Mouse (Mus musculus) ovary, postnatal 14 days (tissue): ENCODE measurements around the gene Lama4.

Experiments used
- DNase-seq: peaks from one replicate; pipeline ENCODE4 v3.0.0; 2022; ENCODE audit warnings: low spot score

Lama4 gene

DNA sequence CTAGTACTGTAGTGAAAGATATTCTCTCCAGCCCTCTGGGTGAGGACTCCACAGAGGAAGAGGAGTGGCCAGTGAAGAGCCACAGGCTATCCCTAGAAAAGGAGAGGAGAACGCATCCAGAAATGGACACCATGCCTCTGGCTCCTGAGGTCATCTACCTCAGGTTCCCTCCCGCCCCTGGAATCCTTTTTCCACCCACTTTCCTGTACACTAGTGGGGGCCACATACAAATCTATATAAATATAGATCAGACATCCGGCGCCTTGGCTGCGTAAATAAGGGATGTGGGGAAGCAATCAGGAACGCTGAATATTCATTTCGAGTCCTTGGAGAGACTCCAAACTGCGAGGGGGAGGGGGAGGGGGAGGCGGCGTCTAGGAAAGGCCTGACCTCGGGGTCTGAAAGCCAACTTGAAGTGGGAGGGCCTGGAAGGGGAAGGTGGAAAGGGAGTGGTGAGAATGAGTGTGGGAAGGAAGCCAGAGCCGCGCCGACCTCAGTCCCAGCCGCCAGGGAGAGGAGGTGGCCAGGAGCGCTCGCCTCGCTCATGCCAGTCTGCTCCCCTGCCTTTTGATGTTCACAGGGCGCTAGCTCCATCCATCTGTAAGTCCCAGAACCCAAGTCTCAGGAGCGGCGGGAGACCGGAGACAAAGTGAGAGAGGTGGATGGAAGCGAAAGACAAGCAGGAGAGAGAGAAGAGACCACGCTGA, at the start of gene Lama4:
Lama4 (plus strand) TSS at position 441 of the 707 bp plus-strand sequence.
- DNase-seq: peak; percentile 62

DNA sequence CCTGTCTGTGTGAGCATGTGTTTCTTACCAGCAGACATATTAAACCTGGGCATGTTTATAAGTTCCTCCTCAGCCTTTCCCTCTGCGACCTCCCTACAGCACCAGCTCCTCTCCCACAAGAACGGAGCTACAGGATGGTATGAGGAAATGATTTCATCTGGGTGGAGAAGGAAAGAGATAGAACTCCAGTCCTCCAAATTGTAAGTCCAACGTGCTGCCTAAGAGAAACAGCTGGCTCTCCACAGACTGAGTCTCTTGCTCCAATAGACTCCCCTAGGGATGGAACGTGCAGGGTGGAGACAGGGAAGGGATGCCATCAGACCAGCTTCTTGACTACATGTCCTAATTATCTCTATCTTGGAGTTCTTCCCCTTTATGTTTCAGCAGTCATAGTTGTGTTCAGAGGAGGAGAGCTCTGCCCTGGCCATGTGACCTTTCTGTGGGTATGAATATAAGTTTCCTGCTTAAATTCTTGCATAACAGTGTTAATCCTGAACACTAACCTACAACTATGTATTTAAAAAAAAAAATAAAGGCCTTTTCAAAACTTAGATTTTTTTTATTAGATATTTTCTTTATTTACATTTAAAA, 49.2 kb upstream of the Lama4 start:
- no peak for DNase-seq

DNA sequence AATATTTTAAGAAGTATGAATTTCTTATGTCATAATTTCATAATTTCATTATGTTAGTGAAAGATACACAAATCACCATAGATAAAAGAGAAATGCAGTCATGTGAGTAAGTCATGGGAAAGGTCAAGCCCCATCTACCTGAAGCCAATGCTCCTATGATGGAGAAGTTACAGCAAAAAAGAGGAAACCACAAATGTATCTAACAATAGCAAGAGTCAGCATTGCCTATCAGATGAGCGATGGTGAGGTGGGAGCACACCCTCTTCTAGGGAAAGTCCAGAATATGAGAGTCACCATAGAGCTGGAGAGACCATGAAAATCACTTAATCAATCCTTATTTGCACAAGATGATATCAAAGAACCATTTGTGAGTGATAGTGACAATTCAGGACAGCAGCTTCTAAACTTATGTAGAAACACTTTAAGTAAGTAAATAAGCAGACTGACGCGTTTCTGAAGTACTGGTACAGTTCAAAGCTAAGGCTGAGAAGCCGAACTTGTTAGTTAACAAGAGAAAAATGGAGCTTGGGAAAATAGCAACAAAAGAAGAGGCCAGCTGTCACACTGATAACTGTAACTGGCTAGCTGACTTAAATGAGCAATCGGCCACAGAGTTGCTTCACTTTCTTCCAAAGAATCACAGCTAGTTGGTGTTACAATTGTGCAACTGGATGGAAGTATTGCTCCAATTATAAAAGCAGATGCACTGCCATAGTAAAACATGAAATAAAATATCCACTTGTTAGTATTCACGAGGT, 36.2 kb upstream of the Lama4 start:
- no peak for DNase-seq

DNA sequence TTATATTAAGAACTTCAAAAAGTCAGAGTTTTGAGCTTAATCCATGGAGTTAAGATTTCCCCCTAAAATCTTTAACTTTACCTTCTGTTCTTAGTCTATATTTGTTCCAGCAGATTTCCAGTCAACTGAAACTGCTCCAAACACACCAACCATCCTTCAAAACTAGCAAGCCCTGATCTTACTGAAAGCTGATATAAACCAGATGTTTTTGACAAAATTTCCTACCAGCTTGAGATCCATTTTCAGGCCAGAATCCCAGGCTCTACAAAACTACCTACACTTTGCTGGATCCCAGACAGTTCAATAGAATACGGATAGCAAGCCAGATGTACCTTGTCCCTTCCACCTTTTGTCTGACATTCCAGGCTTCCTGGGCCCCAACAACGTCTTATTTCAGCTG, 20.6 kb upstream of the Lama4 start:
- no peak for DNase-seq

DNA sequence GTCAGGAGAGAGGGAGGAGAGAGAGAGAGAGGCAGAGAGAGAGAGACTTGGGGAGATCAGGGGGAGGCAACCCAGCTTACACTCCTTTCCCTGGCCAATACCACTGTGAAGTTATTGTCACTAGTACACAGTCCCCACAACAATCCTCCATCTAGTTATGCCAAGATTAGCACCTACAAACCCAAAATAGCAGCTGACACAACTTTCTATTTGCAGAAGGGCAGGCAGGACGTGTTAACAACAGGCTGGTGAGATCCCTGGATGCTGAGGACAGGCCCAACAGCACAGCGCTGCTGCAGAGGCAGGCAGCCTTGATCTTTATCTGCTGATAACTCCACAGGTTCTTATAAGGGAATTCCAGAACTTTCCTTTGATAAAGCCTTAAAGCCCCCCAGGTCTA, 3.4 kb upstream of the Lama4 start:
- DNase-seq: no peak

DNA sequence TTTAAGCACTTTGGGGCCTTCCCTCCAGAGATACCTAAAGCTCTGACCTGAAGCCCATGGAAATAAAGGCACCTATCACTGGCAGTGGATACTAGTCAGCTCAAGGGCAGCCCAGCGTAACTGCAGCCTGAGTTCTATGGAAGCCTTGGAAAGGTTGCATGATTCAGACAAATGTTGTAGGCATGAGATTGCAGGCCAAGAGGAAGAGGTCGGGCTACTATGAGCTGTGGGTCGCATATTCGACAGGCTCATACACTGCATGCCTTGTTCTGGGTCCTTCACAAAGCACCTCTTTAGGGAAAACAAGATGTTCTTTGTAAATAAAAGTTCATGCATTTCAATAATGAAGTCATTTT, 618 bp upstream of the Lama4 start:
- no peak for DNase-seq

DNA sequence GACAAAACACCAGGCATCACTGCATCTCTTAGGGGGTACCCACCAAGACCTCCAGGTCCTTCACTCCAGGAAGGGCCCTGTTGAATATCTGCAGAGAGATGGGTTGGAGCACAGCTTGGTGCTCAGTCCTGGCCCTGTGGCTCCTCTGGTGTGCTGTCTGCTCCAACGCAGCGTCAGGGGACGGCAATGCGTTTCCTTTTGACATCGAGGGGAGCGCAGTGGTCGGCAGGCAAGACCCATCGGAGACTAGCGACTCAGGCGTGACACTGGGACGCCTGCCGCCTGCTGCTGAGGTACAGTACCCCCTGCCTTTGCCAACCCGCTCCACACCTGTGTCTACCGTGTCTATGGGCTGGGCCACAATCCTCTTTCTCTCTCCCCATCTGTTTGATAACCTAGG, 542 bp downstream of the Lama4 start:
- DNase-seq: no peak

DNA sequence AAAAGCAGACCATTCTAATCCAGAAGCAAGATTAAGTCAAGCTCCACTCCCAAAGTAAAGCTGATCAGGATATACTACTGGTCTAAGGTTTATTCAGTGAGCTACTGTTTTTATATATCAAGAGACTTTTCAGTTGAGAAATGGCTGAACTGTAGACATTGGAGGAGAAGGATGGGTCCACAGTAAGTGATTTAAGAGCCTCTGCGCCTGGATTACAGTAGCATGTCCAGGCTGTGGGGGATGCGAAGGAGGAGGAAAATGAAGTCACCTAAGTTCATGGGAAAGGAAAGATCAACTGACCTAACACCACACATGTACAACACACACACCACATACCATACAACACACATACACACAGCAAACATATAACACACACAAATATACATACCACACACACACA, 1.3 kb downstream of the Lama4 start:
- DNase-seq: no peak

DNA sequence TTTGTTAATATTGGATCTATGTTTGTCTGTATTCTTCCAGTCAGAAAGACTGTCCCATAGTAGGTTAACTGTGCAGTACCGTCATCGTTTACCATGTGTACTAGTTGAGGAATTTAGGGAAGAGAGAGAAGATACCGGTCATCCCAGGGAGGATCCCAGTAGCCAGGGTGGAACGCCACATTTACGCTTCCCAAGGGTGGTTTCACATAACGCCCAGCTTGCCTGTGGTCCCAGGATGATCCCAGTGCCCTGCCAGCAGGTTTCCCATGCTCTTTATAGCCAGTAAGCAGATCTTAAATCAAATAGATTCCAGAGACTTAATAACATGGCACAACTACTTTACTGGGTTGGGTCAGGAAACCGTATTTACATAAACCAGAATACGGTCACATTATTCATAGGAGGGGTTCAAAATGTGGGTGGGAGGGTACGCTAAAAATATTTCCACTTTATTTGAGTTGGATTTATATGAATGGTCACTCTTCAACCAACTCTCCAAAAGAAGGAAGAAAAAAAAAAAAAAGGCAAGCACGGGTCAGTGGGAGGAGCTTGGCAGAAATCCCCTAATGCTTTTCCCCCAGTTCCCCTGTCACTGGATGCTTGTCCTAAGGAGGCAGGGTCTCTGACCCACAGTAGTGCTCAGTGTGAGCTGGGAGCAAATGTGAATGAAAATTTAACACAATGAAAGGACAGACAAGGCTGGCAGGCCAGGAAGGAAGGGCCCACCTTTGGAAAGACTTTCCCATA, 3.2 kb downstream of the Lama4 start:
- DNase-seq: no peak

DNA sequence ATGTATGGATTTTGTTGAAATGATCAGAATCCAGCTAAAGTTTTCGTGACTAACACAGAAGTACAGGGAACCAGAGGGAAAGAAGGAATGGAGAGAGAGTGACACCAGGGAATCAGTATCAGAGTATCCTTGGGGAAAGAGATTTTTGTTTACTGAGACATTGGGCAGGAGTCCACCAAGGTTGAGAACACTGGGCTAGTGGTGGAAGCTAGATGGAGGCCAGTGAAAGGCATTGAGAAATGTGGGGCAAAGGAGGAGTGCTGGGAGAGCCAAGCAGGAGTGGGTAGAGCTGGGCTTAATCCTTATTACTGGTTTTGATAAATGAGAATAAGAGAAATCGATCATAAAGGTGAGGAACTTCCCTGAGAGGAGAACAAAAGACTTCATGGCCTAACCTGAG, 4.2 kb downstream of the Lama4 start:
- no peak for DNase-seq

DNA sequence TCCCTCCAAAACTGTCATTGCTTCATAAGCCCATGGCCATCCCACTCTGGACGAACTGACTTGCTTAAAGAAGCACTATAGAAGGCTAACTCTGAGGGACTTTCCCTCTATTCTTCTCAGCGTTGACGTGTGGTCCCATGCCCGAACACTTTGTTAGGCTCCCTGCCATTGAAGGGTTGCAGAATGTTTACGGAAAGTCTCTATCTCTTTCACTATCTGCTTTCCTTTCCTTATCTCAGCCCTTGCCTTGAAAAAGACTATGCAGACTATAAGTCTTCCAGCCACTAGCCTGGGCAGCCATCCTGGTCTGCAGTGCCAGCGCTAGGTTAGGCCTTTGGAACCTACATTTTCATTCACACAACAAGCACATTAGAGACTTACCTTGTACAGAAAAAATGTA, 4.7 kb downstream of the Lama4 start:
- no peak for DNase-seq

DNA sequence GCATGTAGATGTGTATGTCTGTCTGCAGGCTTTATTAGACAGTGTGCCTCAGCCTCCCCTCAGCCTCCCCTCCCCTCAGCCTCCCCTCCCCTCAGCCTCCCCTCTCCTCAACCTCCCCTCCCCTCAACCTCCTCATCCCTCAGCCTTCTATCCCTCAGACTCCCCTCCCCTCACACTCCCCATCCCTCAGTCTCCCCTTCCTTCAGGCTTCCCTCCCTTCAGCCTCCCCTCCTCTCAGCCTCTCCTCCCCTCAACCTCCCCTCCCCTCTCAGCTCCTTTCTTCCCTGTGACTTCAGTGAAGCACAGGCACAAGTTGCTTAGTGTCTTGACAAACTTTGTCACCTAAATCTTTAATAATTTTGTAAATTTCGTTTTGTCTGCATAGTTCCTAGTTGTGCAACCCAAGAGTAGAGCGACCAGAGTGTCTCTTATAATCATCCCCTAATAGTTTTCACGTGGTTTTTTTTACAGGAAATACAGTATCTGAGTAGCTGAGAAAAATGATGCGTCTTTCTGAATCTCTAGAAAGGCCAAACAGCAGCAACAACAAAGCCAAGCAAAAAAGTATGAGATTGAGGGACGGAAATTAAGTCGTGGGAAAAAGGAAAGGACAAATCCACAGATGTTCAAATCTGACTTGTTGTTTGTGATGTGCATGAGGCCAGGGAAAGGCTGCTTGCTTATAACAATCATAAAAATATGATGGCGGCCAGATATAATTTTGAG, 7.1 kb downstream of the Lama4 start:
- no peak for DNase-seq

DNA sequence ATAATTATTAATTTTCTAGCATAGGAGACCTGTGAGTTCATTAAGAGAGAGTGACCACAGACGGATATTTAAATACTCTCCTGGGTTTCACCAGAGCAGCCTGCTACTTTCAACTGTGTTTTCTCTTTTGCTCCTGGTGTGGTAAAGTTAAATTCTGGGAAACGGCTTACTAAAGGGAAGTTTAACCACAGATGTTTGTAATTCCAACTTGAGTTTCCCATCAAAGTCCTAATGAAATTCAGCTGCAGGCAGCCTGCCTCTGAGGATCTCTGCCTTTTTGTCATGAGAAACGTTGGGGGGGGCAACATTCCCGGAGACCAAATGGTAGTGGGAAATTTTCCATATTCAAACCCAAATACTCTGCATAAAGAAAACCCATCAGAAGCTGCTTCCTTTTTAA, 7.7 kb downstream of the Lama4 start:
- DNase-seq: no peak

DNA sequence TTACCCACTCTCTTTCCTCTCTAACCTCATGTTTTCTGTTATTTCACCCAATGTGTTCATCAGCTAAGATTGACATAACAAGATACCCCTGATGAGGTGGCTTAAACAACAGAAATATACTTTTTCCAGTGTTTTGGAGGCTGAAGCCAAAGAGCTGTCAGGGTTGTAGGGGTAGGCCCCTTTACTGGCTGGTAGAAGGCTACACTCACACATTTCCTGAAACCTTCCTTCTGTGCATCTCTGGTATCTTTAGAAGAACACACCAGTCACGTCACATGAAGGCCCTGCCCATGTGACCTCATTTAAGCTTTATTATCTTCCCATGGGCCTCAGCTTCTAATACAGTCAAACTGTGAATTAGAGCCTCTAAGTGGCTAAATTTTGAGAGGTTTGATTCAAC, 12.9 kb downstream of the Lama4 start:
- no peak for DNase-seq

DNA sequence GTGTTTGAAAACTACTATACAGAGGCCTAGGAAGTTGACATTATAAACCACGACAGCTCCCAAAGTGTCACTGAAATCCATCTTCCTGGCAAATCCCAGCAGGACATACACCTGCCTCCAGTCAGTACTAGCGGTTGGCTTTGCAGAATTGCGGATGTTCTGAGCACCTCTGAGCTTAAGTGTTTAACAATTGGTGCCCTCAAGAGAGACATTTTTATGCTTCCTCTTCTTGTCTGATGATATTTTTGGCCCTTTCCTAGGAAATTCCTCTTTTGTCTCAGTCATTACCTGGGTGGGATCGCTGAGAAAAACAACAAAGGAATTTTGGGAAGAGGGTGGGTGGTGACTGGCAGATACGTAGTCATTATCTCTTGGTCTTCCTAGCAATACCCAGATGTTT, 14.4 kb downstream of the Lama4 start:
- no peak for DNase-seq

DNA sequence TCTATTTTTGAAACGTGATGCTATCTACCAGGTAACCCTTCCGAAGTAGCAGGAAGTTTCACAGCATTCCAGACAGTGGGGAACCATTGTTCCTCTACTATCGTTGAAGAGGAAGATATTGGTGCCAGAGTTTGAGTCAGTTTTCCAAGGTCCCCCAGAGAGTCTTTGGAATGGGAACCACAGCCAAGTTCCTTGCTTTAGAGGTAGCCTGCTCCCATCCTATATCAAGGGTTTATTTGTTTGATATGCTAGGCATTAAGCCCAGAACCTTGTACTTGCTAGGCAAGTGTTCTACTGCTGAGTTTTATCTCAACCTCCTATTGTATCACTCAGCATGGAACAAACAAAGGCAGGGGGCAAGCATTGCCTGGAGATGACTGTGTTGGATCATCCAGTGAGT, 15.7 kb downstream of the Lama4 start:
- DNase-seq: no peak

DNA sequence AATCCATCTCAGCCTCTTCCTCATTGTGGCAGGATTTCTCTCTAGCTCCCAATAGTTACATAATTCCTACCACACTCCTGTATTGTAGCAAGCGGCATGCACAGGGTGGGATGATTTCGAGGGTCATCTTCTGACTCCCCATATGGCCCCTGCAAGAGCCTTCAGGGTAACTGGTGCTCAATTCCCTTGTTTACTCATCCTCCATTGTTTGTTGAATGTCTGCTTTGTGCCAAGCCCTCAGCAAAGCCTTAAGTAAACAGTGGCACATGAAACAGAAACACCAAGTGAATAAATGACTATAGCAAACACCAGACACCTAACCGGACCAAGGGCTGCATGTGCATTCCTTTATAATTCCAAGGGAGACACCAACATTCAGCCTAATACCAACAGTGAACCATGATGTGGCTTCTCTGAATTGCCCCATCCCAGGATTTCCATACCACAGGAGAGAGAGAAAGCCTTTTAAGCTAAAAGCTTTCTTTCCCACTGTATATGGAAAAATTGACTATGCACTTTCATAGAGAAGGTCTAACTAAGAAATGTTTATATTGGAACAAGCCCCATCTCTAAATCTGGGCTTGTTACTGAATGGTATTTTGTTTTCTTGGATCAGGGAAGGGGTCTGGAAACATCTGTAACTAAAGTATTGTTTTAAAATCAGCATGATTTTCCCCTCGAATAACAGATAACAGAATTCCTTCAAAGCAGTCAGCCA, 19.2 kb downstream of the Lama4 start:
- no peak for DNase-seq

DNA sequence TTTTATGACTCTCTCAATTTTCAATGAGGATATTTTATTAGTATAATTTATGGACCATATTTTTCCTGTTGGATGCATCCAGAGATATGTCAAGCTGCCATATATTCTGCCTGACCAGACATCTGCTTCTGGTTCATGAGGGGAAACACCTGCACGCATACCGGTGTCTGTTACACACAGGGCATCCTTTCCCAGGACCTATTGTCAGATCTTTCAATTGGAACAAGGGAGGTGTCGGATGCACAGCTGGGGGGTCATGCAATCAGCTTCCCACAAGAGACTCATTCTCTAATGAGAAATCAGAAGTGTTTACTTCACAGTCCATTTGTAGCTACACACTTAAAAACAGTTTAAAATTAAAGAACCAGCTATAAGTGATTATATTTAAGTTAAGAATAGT, 20.7 kb downstream of the Lama4 start:
- no peak for DNase-seq

DNA sequence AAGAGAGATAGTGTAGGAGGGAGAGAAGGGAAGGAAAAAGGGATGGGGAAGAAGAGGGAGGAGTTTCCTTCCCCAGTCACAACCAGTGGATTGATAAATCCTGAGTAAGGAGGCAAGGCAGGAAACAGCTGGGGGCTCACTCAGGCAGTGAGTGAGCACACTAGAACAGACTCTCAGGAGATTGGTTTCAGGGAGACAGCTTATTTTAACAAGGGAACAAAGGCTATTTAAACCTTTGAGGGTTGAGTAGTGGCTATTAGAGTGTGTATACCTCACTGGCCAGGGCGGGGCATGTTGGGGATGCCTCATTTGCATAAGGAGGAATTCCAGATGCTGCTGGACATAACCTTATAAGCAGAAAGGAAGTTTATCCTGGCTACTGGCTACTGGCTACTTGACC, 27.5 kb downstream of the Lama4 start:
- DNase-seq: no peak

DNA sequence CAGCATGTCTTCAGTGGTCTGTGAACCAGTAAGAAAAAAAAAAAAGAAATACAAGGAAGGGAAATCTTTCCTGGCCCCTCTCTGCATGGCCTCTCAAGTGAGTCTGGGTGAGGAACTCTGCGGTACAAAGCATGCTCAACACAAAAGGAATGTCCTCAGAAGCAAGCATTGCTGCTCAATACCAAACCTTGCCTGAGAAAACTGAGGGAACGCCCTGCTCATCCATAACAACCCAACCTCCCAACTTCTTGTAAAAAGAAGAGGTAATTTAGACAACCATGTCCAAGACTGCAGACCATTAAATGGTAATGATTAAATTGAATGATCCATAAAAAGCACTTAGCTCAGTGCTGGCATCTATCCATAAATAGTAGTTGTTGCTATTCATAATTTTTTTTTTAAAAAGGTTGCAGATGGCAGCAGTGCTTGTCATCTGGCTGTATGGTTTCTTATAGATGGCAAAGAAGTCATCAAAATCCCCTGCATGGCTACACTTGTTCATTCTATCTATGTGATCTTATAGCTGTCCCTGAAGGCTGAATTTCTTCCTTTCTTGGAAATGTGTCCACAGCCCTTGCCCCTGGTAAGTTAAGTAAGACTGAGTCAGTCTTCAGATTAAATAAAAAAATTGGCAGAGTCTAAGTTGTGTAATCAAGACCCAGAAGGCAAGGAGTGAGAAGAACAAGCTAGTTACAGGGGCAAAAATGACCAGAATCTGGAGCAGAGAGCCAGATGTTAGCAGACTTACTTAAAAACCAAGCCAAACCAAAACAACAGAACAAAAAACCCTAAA, 28.5 kb downstream of the Lama4 start:
- no peak for DNase-seq
